Mouse (Mus musculus) midbrain, embryonic 16.5 days (tissue): ENCODE measurements around the gene Gm20388. TPM values are rescaled to one million over a fixed set of nuclear protein-coding genes. Genes with fewer than 3 reads are reported as not detected.

Experiments
- ATAC-seq: fragments of 200-750 bp; cut with Nextera tagmentation; 2 replicates; pipeline ENCODE4 v1.8.0; 2017; ENCODE audit warnings: moderate TSS enrichment
- H3K27ac ChIP-seq: fragments of 300-500 bp; sonication (generic); 2 replicates; pipeline ENCODE4 v1.5.1; 2014; ENCODE audit warnings: mild to moderate bottlenecking, low read length, mixed read lengths
- H3K27me3 ChIP-seq: fragments of 300-500 bp; sonication (generic); 2 replicates; pipeline ENCODE4 v1.6.1; 2014; ENCODE audit warnings: low read depth, low read length, mixed read lengths; ENCODE audit not compliant: control insufficient read depth, insufficient read depth
- H3K36me3 ChIP-seq: fragments of 300-500 bp; sonication (generic); 2 replicates; pipeline ENCODE4 v1.6.1; 2014; ENCODE audit warnings: mild to moderate bottlenecking, low read length, moderate library complexity, mixed read lengths; ENCODE audit not compliant: control insufficient read depth, insufficient read depth
- H3K4me1 ChIP-seq: fragments of 300-500 bp; sonication (generic); 2 replicates; pipeline ENCODE4 v1.6.1; 2014; ENCODE audit warnings: mild to moderate bottlenecking, low read length, mixed read lengths; ENCODE audit not compliant: control insufficient read depth, insufficient read depth
- H3K4me2 ChIP-seq: fragments of 300-500 bp; sonication (generic); 2 replicates; pipeline ENCODE4 v1.6.1; 2014; ENCODE audit warnings: mild to moderate bottlenecking, low read length, mixed read lengths
- H3K4me3 ChIP-seq: fragments of 300-500 bp; sonication (generic); 2 replicates; pipeline ENCODE4 v1.5.1; 2014; ENCODE audit warnings: low read depth, mild to moderate bottlenecking, low read length, moderate library complexity, mixed read lengths
- H3K9ac ChIP-seq: fragments of 300-500 bp; sonication (generic); 2 replicates; pipeline ENCODE4 v1.6.1; 2014; ENCODE audit warnings: low read depth, low read length, mixed read lengths
- H3K9me3 ChIP-seq: fragments of 300-500 bp; sonication (generic); replicated peaks from 2 replicates; pipeline ENCODE4 v1.6.1; 2014; ENCODE audit warnings: mild to moderate bottlenecking, low read length, mixed read lengths; ENCODE audit not compliant: control insufficient read depth, poor library complexity, severe bottlenecking
- WGBS: fragments of 180-500 bp; shearing (Covaris S2); extraction: QIAGEN DNeasy Blood & Tissue Kit; methylation state at CpG from one replicate; pipeline ENCODE4 v1.1.7; 2014; 5-methylcytosine and 5-hydroxymethylcytosine counted together
- polyA plus RNA-seq: library from polyadenylated mRNA; unstranded; fragments of >200 nt; fragmentation: Nextera tagmentation; extraction: Ambion mirVana; gene quantifications from 2 replicates; pipeline ENCODE4 v1.2.1, GENCODE M21; 2015

Gm20388 gene
- polyA plus RNA-seq, 1 experiment from 2014 or later = 7.5 TPM

- Histone ChIP-seq H3K27me3 (no peaks in the 10 kb centered on the region), H3K4me2 (no peak overlapping the region), H3K27ac (no peak overlapping the region), H3K9ac (no peak overlapping the region), H3K4me3 (no peak overlapping the region), H3K36me3 (no peaks in the 10 kb centered on the region), H3K4me1 (no peaks in the 10 kb centered on the region), H3K9me3 (no peaks in the 10 kb centered on the region)
- no peak for ATAC-seq
- 73% methylated on average over 2 of the region's 2 CpGs for WGBS
Observed at GRCm38 (mm10) chr8:120910936-120911335, 1000.3 kb downstream of the Gm20388 start.

GRCm38 (mm10) chr8:120912463-120912862 lies 1001.8 kb downstream of the Gm20388 start:
- Histone ChIP-seq H3K4me3 (no peak overlapping the region), H3K4me2 (no peak overlapping the region), H3K36me3 (no peaks in the 10 kb centered on the region), H3K9ac (no peak overlapping the region), H3K27ac (no peak overlapping the region), H3K4me1 (no peaks in the 10 kb centered on the region), H3K27me3 (no peaks in the 10 kb centered on the region), H3K9me3 (no peaks in the 10 kb centered on the region)
- ATAC-seq = no peak
- WGBS = 35% methylated on average over 6 of the region's 6 CpGs

- no peak for ATAC-seq
- Histone ChIP-seq H3K27ac (no peak overlapping the region), H3K4me2 (no peak overlapping the region), H3K9ac (no peak overlapping the region), H3K9me3 (no peaks in the 10 kb centered on the region), H3K27me3 (no peaks in the 10 kb centered on the region), H3K4me1 (no peaks in the 10 kb centered on the region), H3K4me3 (no peak overlapping the region), H3K36me3 (no peaks in the 10 kb centered on the region)
- 80% methylated on average over 14 of the region's 14 CpGs for WGBS
Observed at GRCm38 (mm10) chr8:120916831-120917435, 1006.3 kb downstream of the Gm20388 start.

DNA sequence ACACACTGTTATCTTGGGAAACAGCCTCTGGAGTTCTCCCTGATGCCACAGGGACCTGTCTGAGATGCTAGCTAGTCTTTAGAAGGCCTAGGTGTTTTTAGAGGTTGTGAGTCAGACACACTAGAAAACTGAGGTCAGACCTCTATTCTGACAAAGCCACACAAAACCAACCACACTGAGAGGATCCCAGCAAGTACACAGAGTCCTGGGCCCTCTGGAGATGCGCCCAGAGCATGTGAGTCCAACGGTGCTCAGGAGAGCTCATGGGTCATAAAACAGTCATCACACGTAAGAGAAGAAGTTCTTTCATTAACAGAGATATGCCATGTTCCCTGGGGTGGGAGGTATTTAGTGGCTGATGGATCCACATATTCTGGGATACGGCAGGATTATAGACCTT lies 1009.9 kb downstream of the Gm20388 start:
- Histone ChIP-seq H3K9ac (no peak overlapping the region), H3K4me2 (no peak overlapping the region), H3K4me3 (no peak overlapping the region), H3K27me3 (no peaks in the 10 kb centered on the region), H3K4me1 (no peaks in the 10 kb centered on the region), H3K9me3 (no peaks in the 10 kb centered on the region), H3K27ac (no peak overlapping the region), H3K36me3 (no peaks in the 10 kb centered on the region)
- ATAC-seq = no peak
- WGBS = 91% methylated on average over 4 of the region's 4 CpGs

- Histone ChIP-seq H3K4me2 (no peak overlapping the region), H3K27me3 (no peaks in the 10 kb centered on the region), H3K9me3 (no peaks in the 10 kb centered on the region), H3K9ac (no peak overlapping the region), H3K36me3 (no peaks in the 10 kb centered on the region), H3K4me3 (no peak overlapping the region), H3K27ac (no peak overlapping the region), H3K4me1 (no peaks in the 10 kb centered on the region)
- 96% methylated on average over 9 of the region's 9 CpGs for WGBS
- ATAC-seq = no peak
Observed at GRCm38 (mm10) chr8:120926201-120926600, 1015.6 kb downstream of the Gm20388 start.

- no peak overlapping the region for H3K4me3 ChIP-seq
- H3K9ac ChIP-seq = no peak overlapping the region
- ATAC-seq = no peak
- no peak overlapping the region for H3K27ac ChIP-seq
- H3K9me3 ChIP-seq = no peaks in the 10 kb centered on the region
- WGBS = 86% methylated on average over 6 of the region's 6 CpGs
- H3K36me3 ChIP-seq = no peaks in the 10 kb centered on the region
- no peak overlapping the region for H3K4me2 ChIP-seq
- no peaks in the 10 kb centered on the region for H3K27me3 ChIP-seq
- no peaks in the 10 kb centered on the region for H3K4me1 ChIP-seq
Observed at GRCm38 (mm10) chr8:120928082-120928481, 1017.4 kb downstream of the Gm20388 start.

- no peak overlapping the region for H3K27ac ChIP-seq
- 86% methylated on average over 9 of the region's 9 CpGs for WGBS
Observed at GRCm38 (mm10) chr8:120934596-120934995, 1024.0 kb downstream of the Gm20388 start.

DNA sequence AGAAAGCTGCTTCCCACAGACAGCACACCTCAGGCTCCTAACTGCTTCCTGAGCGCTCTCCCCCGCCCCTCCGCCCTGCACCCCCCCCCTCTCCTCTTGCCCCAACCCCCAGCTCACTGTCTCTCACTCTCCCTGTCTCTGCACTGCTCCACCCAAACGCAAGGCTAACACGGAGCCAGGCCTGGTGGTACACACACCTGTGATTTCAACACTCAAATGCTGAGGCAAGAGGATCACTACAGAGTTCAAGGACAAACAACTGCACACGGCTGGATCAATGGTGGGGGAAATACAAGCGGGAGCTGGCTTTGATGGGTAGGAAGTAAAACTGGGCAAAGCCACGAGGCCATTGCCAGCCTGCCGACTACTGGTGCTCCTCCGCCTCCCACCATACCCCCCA lies 1026.0 kb downstream of the Gm20388 start:
- no peaks in the 10 kb centered on the region for H3K9me3 ChIP-seq
- ATAC-seq = no peak
- H3K27me3 ChIP-seq = peaks cover 12% of the 10 kb centered on the region
- H3K4me1 ChIP-seq = no peaks in the 10 kb centered on the region
- 66% methylated on average over 9 of the region's 10 CpGs for WGBS
- no peak overlapping the region for H3K4me3 ChIP-seq
- H3K36me3 ChIP-seq = no peaks in the 10 kb centered on the region
- no peak overlapping the region for H3K9ac ChIP-seq
- no peak overlapping the region for H3K4me2 ChIP-seq
- H3K27ac ChIP-seq = no peak overlapping the region

More at GRCm38 (mm10) chr8:120934596-120934995, 1024.0 kb downstream of the Gm20388 start:
- H3K4me3 ChIP-seq = no peak overlapping the region
- H3K27me3 ChIP-seq = peaks cover 12% of the 10 kb centered on the region
- no peak for ATAC-seq
- no peaks in the 10 kb centered on the region for H3K9me3 ChIP-seq
- H3K9ac ChIP-seq = no peak overlapping the region
- H3K36me3 ChIP-seq = no peaks in the 10 kb centered on the region
- H3K4me2 ChIP-seq = no peak overlapping the region
- no peaks in the 10 kb centered on the region for H3K4me1 ChIP-seq

DNA sequence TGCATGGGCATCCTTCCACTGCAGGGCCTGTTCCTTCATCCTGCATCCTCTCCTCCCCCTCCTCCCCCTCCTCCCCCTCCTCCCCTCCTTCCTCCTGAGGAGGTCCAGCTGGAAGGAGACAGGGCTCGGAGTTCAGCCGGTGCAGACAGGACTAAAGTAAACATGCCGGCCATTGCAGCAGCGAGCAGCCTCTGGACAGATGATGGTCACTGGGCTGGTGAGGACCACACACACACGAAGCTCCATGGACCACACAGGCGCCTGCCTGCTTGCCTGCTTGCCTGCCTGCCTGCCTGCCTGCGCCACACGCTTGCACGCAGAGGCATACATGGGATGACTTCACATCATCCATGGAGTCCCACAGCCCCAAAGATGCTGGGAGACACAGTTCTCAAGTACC lies 1026.8 kb downstream of the Gm20388 start:
- ATAC-seq = no peak
- no peak overlapping the region for H3K4me3 ChIP-seq
- 75% methylated on average over 5 of the region's 9 CpGs for WGBS

More for the DNA sequence above, 1026.8 kb downstream of the Gm20388 start:
- Histone ChIP-seq H3K27me3 (peaks cover 12% of the 10 kb centered on the region), H3K9ac (no peak overlapping the region), H3K4me2 (no peak overlapping the region), H3K4me1 (no peaks in the 10 kb centered on the region), H3K27ac (no peak overlapping the region), H3K9me3 (no peaks in the 10 kb centered on the region), H3K36me3 (no peaks in the 10 kb centered on the region)
